In genomic region chr4:27970569-27970968, GRCm38 (mm10) we compare ENCODE assay signal across 16 mouse cellular contexts.
DNase-seq lines count a peak whose midpoint lies in the region; ATAC-seq and TF ChIP-seq lines count a peak whose summit lies in the region.
"Had no signal": no experiment of that assay in that cellular context is flagged by ENCODE, and none has a peak within 500 bp of the region (broad histone marks: within the 10 kb centered on the region; RNA-seq: fewer than 3 reads in every experiment).

No protein-coding gene starts in this region.

- H3K27me3 ChIP-seq in midbrain, embryonic 10.5 days (ENCODE audit: low read depth, poor library complexity, severe bottlenecking) = peaks cover 55% of the 10 kb centered on the region
- peaks cover 11% of the 10 kb centered on the region for H3K27me3 ChIP-seq in midbrain, embryonic 16.5 days (ENCODE audit: control insufficient read depth, insufficient read depth, low read depth, low read length)
- no peaks in the 10 kb centered on the region; the same call in 1 of the 2 replicates for H3K27me3 ChIP-seq in hindbrain, postnatal 0 days (ENCODE audit: insufficient read depth, low read length)
- H3K27me3 ChIP-seq: heart, embryonic 12.5 days; neural tube, embryonic 12.5 days had no signal

- H3K4me2 ChIP-seq in midbrain, embryonic 16.5 days (ENCODE audit: low read length) = no peak overlapping the region
- H3K4me2 ChIP-seq in hindbrain, postnatal 0 days (ENCODE audit: low read depth, low read length) = no peak overlapping the region
- H3K4me2 ChIP-seq: heart, embryonic 12.5 days; neural tube, embryonic 12.5 days had no signal

- peak; percentile 33 for DNase-seq in midbrain, embryonic 10.5 days (ENCODE audit: low spot score)
- DNase-seq in R1 (ENCODE audit: low read depth, low spot score) = peak; percentile 4
- peak; percentile 16 for DNase-seq in embryo, embryonic 11.5 days (ENCODE audit: low read depth, low spot score)
- no peak for DNase-seq in hindbrain, postnatal 0 days (ENCODE audit: low spot score)
- DNase-seq in cerebellum, postnatal 25 days = no peak
- no peak for DNase-seq in adrenal gland, postnatal 36 days
- no peak for DNase-seq in right cerebral cortex, postnatal 25 days
- DNase-seq: adrenal gland, postnatal 14 days; cerebellum, adult 2 months; liver; lung, adult 18-20 months; lung, postnatal 36 days had no signal

- TF ChIP-seq CTCF in hindbrain, postnatal 0 days (IDR thresholded peaks at IDR 0.05; ENCODE audit: low read depth) = peak; percentile 15; the same call in 1 of the 2 replicates

- WGBS in midbrain, embryonic 10.5 days = 23% methylated on average over 5 of the region's 5 CpGs
- 10% methylated on average over 5 of the region's 5 CpGs for WGBS in midbrain, embryonic 16.5 days
- WGBS in hindbrain, postnatal 0 days = 21% methylated on average over 5 of the region's 5 CpGs

- H3K4me3 ChIP-seq in midbrain, embryonic 10.5 days = 0 out of 2 replicates have a peak overlapping the region, but pooled peaks have one; percentile 2
- H3K4me3 ChIP-seq in midbrain, embryonic 16.5 days (ENCODE audit: low read depth, low read length) = no peak overlapping the region
- no peak overlapping the region for H3K4me3 ChIP-seq in hindbrain, postnatal 0 days (ENCODE audit: low read length)
- H3K4me3 ChIP-seq: heart, embryonic 12.5 days; neural tube, embryonic 12.5 days had no signal

- no peak overlapping the region for H3K9ac ChIP-seq in midbrain, embryonic 16.5 days (ENCODE audit: low read depth, low read length)
- H3K9ac ChIP-seq in hindbrain, postnatal 0 days (replicated peaks; ENCODE audit: low read length) = no peak overlapping the region
- H3K9ac ChIP-seq: heart, embryonic 12.5 days; neural tube, embryonic 12.5 days had no signal

- no peak overlapping the region for H3K27ac ChIP-seq in midbrain, embryonic 10.5 days (replicated peaks)
- H3K27ac ChIP-seq in midbrain, embryonic 16.5 days (ENCODE audit: low read length) = no peak overlapping the region
- H3K27ac ChIP-seq in hindbrain, postnatal 0 days = no peak overlapping the region
- H3K27ac ChIP-seq: neural tube, embryonic 12.5 days had no signal

- peaks cover 19% of the 10 kb centered on the region for H3K4me1 ChIP-seq in midbrain, embryonic 10.5 days
- no peaks in the 10 kb centered on the region for H3K4me1 ChIP-seq in midbrain, embryonic 16.5 days (ENCODE audit: control insufficient read depth, insufficient read depth, low read length)
- H3K4me1 ChIP-seq in hindbrain, postnatal 0 days (ENCODE audit: insufficient read depth, low read length) = no peaks in the 10 kb centered on the region
- H3K4me1 ChIP-seq: heart, embryonic 12.5 days had no signal

- H3K36me3 ChIP-seq in midbrain, embryonic 10.5 days = no peaks in the 10 kb centered on the region
- H3K36me3 ChIP-seq in midbrain, embryonic 16.5 days (ENCODE audit: control insufficient read depth, insufficient read depth, low read length) = no peaks in the 10 kb centered on the region
- no peaks in the 10 kb centered on the region for H3K36me3 ChIP-seq in hindbrain, postnatal 0 days (ENCODE audit: insufficient read depth, low read length)
- H3K36me3 ChIP-seq: heart, embryonic 12.5 days; neural tube, embryonic 12.5 days had no signal

- no peaks in the 10 kb centered on the region for H3K9me3 ChIP-seq in midbrain, embryonic 10.5 days (replicated peaks)
- no peaks in the 10 kb centered on the region for H3K9me3 ChIP-seq in midbrain, embryonic 16.5 days (replicated peaks; ENCODE audit: control insufficient read depth, low read length, poor library complexity, severe bottlenecking)
- no peaks in the 10 kb centered on the region for H3K9me3 ChIP-seq in hindbrain, postnatal 0 days (ENCODE audit: low read length)
- H3K9me3 ChIP-seq: heart, embryonic 12.5 days; neural tube, embryonic 12.5 days had no signal

- ATAC-seq in midbrain, embryonic 16.5 days = no peak
- no peak for ATAC-seq in hindbrain, postnatal 0 days
- ATAC-seq: CD4-positive, CD25-positive, alpha-beta regulatory T cell, adult 4 months had no signal

Comparison
In these comparisons a context has a peak if more than half of its experiments do, and no peak if none do; other contexts are left out.
1. DNase-seq: peak in midbrain, embryonic 10.5 days (single experiment), R1 (single experiment) and embryo, embryonic 11.5 days (single experiment); none in hindbrain, postnatal 0 days (single experiment), cerebellum, postnatal 25 days (0 of 2), adrenal gland, postnatal 36 days (0 of 2) and right cerebral cortex, postnatal 25 days (single experiment).